22 mouse cellular contexts compared by ENCODE assay signal in genomic region chr1:62071139-62071538, GRCm38 (mm10).
DNase-seq lines count a peak whose midpoint lies in the region; ATAC-seq and TF ChIP-seq lines count a peak whose summit lies in the region.
"Had no signal": no experiment of that assay in that cellular context is flagged by ENCODE, and none has a peak within 500 bp of the region (broad histone marks: within the 10 kb centered on the region; RNA-seq: fewer than 3 reads in every experiment).

No protein-coding gene starts in this region.

- no peak overlapping the region for H3K4me3 ChIP-seq in intestine, embryonic 16.5 days (ENCODE audit: low read length)
- no peak overlapping the region for H3K4me3 ChIP-seq in intestine, embryonic 15.5 days (replicated peaks)
- no peak overlapping the region for H3K4me3 ChIP-seq in lung, embryonic 14.5 days (ENCODE audit: low read depth, low read length)
- no peak overlapping the region for H3K4me3 ChIP-seq in lung, postnatal 0 days (ENCODE audit: low read depth, low read length)
- no peak overlapping the region for H3K4me3 ChIP-seq in lung, adult 2 months (replicated peaks; ENCODE audit: extremely low read depth, low read depth, low read length)
- H3K4me3 ChIP-seq: forebrain, embryonic 10.5 days; forebrain, embryonic 13.5 days; hindbrain, embryonic 10.5 days; hindbrain, embryonic 13.5 days had no signal

- no peak overlapping the region for H3K4me2 ChIP-seq in intestine, embryonic 16.5 days (ENCODE audit: low read depth, low read length)
- H3K4me2 ChIP-seq in intestine, embryonic 15.5 days (replicated peaks) = no peak overlapping the region
- H3K4me2 ChIP-seq in lung, embryonic 14.5 days = no peak overlapping the region
- H3K4me2 ChIP-seq in lung, postnatal 0 days (replicated peaks; ENCODE audit: low read depth, low read length) = no peak overlapping the region
- H3K4me2 ChIP-seq: forebrain, embryonic 13.5 days; heart, embryonic 11.5 days; hindbrain, embryonic 13.5 days had no signal

- H3K36me3 ChIP-seq in intestine, embryonic 16.5 days (ENCODE audit: control insufficient read depth, insufficient read depth, low read length) = no peaks in the 10 kb centered on the region
- H3K36me3 ChIP-seq in intestine, embryonic 15.5 days = no peaks in the 10 kb centered on the region
- H3K36me3 ChIP-seq in lung, embryonic 14.5 days (ENCODE audit: insufficient read depth) = no peaks in the 10 kb centered on the region
- no peaks in the 10 kb centered on the region for H3K36me3 ChIP-seq in lung, postnatal 0 days (ENCODE audit: insufficient read depth, low read length)
- H3K36me3 ChIP-seq: forebrain, embryonic 10.5 days; hindbrain, embryonic 10.5 days had no signal

- H3K4me1 ChIP-seq in intestine, embryonic 16.5 days (ENCODE audit: control insufficient read depth, insufficient read depth, low read length) = peaks cover 4% of the 10 kb centered on the region
- no peaks in the 10 kb centered on the region for H3K4me1 ChIP-seq in intestine, embryonic 15.5 days (replicated peaks)
- no peaks in the 10 kb centered on the region for H3K4me1 ChIP-seq in lung, embryonic 14.5 days (ENCODE audit: insufficient read depth)
- no peaks in the 10 kb centered on the region for H3K4me1 ChIP-seq in lung, postnatal 0 days (ENCODE audit: insufficient read depth, low read depth, low read length)
- H3K4me1 ChIP-seq in lung, adult 2 months (ENCODE audit: control insufficient read depth, insufficient read depth, low read length) = no peaks in the 10 kb centered on the region
- H3K4me1 ChIP-seq: forebrain, embryonic 13.5 days; hindbrain, embryonic 13.5 days had no signal

- H3K27ac ChIP-seq in intestine, embryonic 16.5 days (ENCODE audit: low read length) = no peak overlapping the region
- no peak overlapping the region for H3K27ac ChIP-seq in intestine, embryonic 15.5 days
- no peak overlapping the region for H3K27ac ChIP-seq in lung, embryonic 14.5 days (ENCODE audit: low read depth)
- peak overlapping the region; percentile 47; the same call in 1 of the 2 replicates for H3K27ac ChIP-seq in lung, postnatal 0 days (ENCODE audit: low read length)
- H3K27ac ChIP-seq: forebrain, embryonic 10.5 days; forebrain, embryonic 13.5 days; hindbrain, embryonic 10.5 days; hindbrain, embryonic 13.5 days had no signal

- no peaks in the 10 kb centered on the region for H3K27me3 ChIP-seq in intestine, embryonic 16.5 days (replicated peaks; ENCODE audit: control insufficient read depth, insufficient read depth, low read length)
- H3K27me3 ChIP-seq in intestine, embryonic 15.5 days (replicated peaks) = no peaks in the 10 kb centered on the region
- no peaks in the 10 kb centered on the region for H3K27me3 ChIP-seq in lung, embryonic 14.5 days (ENCODE audit: insufficient read depth, low read length)
- no peaks in the 10 kb centered on the region for H3K27me3 ChIP-seq in lung, postnatal 0 days (replicated peaks; ENCODE audit: insufficient read depth, low read length)
- H3K27me3 ChIP-seq: forebrain, embryonic 13.5 days; hindbrain, embryonic 13.5 days had no signal

- WGBS in intestine, embryonic 16.5 days = 49% methylated on average over 7 of the region's 7 CpGs
- WGBS in intestine, embryonic 15.5 days = 50% methylated on average over 7 of the region's 7 CpGs
- 51% methylated on average over 7 of the region's 7 CpGs for WGBS in lung, embryonic 14.5 days
- 42% methylated on average over 7 of the region's 7 CpGs for whole genome bisulfite sequencing in lung, postnatal 0 days
- 60% methylated on average over 7 of the region's 7 CpGs for WGBS in lung, adult 2 months

- no peak overlapping the region for H3K9ac ChIP-seq in intestine, embryonic 16.5 days (ENCODE audit: low read depth, low read length)
- H3K9ac ChIP-seq in intestine, embryonic 15.5 days = no peak overlapping the region
- no peak overlapping the region for H3K9ac ChIP-seq in lung, embryonic 14.5 days
- H3K9ac ChIP-seq in lung, postnatal 0 days (replicated peaks; ENCODE audit: low read depth) = no peak overlapping the region
- H3K9ac ChIP-seq: forebrain, embryonic 13.5 days; hindbrain, embryonic 13.5 days had no signal

- TF ChIP-seq POLR2A in lung, adult 2 months (IDR thresholded peaks at IDR 0.05; ENCODE audit: borderline replicate concordance, extremely low read depth, low read depth, low read length) = no peak

- no peak for TF ChIP-seq EP300 in lung, postnatal 0 days (IDR thresholded peaks at IDR 0.05)

- peaks cover 6% of the 10 kb centered on the region; the same call in 1 of the 2 replicates for H3K9me3 ChIP-seq in intestine, embryonic 16.5 days (ENCODE audit: control insufficient read depth, low read length)
- H3K9me3 ChIP-seq in intestine, embryonic 15.5 days = no peaks in the 10 kb centered on the region
- H3K9me3 ChIP-seq in lung, embryonic 14.5 days (ENCODE audit: low read depth, low read length) = peaks cover 8% of the 10 kb centered on the region; the same call in 1 of the 2 replicates
- H3K9me3 ChIP-seq in lung, postnatal 0 days (ENCODE audit: low read length) = peaks cover 3% of the 10 kb centered on the region; the same call in 1 of the 2 replicates

- no peak for TF ChIP-seq CTCF in lung, embryonic 14.5 days (IDR thresholded peaks at IDR 0.05; ENCODE audit: low read depth)
- no peak for TF ChIP-seq CTCF in lung, postnatal 0 days (IDR thresholded peaks at IDR 0.05)
- no peak for TF ChIP-seq CTCF in lung, adult 2 months (IDR thresholded peaks at IDR 0.05; ENCODE audit: insufficient read depth, low read length)

- DNase-seq in lung, embryonic 14.5 days = peak; percentile 48
- no peak for DNase-seq in lung, postnatal 36 days
- DNase-seq in lung, postnatal 0 days (ENCODE audit: low spot score) = peak; percentile 25
- DNase-seq in lung, adult 2 months = no peak
- DNase-seq: adrenal gland, adult 2 months; adrenal gland, postnatal 14 days; cerebellum, adult 11 months; cerebellum, adult 2 months; cerebellum, adult 9-11 months; cerebellum, postnatal 25 days; gastrocnemius, postnatal 10 days; gastrocnemius, postnatal 36 days had no signal

- ATAC-seq in intestine, embryonic 16.5 days = peak; percentile 16; the same call in 1 of the 2 replicates
- ATAC-seq in intestine, embryonic 15.5 days = no peak
- peak; percentile 38; the same call in 1 of the 2 replicates for ATAC-seq in lung, embryonic 14.5 days (ENCODE audit: insufficient read depth)
- ATAC-seq in lung, postnatal 0 days = peak; percentile 42
- ATAC-seq: CD4-positive, CD25-positive, alpha-beta regulatory T cell, adult 4 months; forebrain, embryonic 13.5 days; forebrain, embryonic 16.5 days; hindbrain, embryonic 16.5 days had no signal

Comparison
In these comparisons a context has a peak if more than half of its experiments do, and no peak if none do; other contexts are left out.
1. DNase-seq: peak in lung, embryonic 14.5 days (single experiment) and lung, postnatal 0 days (single experiment); none in lung, postnatal 36 days (single experiment) and lung, adult 2 months (single experiment).